Mouse (Mus musculus): ENCODE measurements around the gene Hhat. TPM values are rescaled to one million over a fixed set of nuclear protein-coding genes. Genes with fewer than 3 reads are reported as not detected.
A peak's percentile ranks its signal among the peaks of the same experiment; 100 is the strongest.

The Hhat gene
- polyA plus RNA-seq, 1 experiment from 2014 or later, result 7.2 TPM

DNA sequence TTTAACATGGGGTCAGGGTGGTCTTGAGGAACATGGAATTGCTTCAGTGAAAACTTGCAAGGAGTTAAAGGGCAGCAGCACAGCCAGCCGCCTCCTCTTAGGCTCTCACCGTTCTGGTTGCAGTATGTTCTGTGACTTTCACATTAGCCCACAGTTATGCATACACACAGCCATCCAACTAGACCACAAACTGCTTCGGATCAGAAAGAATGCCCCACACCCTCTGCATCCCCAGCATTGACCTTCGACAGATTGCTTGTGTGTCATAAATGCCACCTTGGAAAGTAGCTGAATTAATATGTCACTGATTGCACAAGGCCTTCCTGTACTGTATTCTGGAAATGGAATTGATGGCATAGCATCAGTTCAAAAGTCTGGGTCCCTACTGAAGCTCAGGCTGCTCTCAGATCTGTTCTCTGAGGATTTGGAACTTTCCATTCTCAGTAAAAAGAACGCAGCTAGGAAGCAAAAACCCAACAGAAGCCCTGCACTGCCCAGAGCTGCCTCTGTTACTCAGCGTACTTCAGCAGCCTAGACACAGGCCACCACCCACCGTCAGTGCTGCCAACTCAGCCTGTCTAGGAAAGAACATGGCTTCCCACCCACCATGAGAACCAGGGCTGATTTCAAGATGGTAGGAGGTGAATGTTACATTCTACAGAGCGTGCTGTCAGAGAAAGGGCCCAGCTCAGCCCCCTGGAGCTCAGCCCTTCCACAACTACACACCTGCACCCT, 70.5 kb downstream of the Hhat start:
- WGBS (ENCODE audit: insufficient replicate concordance), result 80% methylated on average over 8 of the region's 8 CpGs
- Histone ChIP-seq H3K9ac (ENCODE audit: low read depth, low read length) (no peak overlapping the region), H3K9me3 (replicated peaks; ENCODE audit: control insufficient read depth, low read length) (no peaks in the 10 kb centered on the region), H3K4me1 (ENCODE audit: control insufficient read depth, insufficient read depth, low read length) (no peaks in the 10 kb centered on the region), H3K36me3 (ENCODE audit: control insufficient read depth, insufficient read depth, low read length) (no peaks in the 10 kb centered on the region), H3K27me3 (ENCODE audit: control insufficient read depth, insufficient read depth, low read length) (no peaks in the 10 kb centered on the region), H3K4me2 (no peak overlapping the region), H3K4me3 (ENCODE audit: low read depth, low read length) (no peak overlapping the region), H3K27ac (ENCODE audit: low read depth, low read length) (no peak overlapping the region)
- ATAC-seq (replicated peaks; ENCODE audit: insufficient number of reproducible peaks, low FRiP score, low TSS enrichment), result no peak

DNA sequence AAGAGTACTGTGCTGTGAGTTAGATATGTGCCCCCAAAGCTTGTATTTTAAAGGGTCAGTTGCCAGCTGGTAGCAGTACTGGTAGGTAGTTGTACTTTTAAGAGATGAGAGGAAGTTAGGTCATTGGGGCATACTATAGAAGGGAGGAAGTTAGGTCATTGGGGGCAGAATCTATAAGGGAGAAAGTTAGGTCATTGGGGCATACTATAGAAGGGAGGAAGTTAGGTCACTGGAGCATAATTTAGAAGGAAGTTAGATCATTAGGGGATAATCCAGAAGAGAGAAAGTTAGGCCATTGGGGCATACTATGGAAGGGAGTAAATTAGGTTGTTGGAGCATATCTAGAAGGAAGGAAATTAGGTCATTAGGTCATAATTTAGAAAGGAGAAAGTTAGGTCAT, 71.9 kb downstream of the Hhat start:
- Histone ChIP-seq H3K4me1 (ENCODE audit: control insufficient read depth, insufficient read depth, low read length) (no peaks in the 10 kb centered on the region), H3K27ac (ENCODE audit: low read depth, low read length) (no peak overlapping the region), H3K9me3 (replicated peaks; ENCODE audit: control insufficient read depth, low read length) (no peaks in the 10 kb centered on the region), H3K36me3 (ENCODE audit: control insufficient read depth, insufficient read depth, low read length) (no peaks in the 10 kb centered on the region), H3K4me2 (no peak overlapping the region), H3K27me3 (ENCODE audit: control insufficient read depth, insufficient read depth, low read length) (no peaks in the 10 kb centered on the region), H3K9ac (ENCODE audit: low read depth, low read length) (no peak overlapping the region), H3K4me3 (ENCODE audit: low read depth, low read length) (no peak overlapping the region)
- ATAC-seq (replicated peaks; ENCODE audit: insufficient number of reproducible peaks, low FRiP score, low TSS enrichment), result no peak

DNA sequence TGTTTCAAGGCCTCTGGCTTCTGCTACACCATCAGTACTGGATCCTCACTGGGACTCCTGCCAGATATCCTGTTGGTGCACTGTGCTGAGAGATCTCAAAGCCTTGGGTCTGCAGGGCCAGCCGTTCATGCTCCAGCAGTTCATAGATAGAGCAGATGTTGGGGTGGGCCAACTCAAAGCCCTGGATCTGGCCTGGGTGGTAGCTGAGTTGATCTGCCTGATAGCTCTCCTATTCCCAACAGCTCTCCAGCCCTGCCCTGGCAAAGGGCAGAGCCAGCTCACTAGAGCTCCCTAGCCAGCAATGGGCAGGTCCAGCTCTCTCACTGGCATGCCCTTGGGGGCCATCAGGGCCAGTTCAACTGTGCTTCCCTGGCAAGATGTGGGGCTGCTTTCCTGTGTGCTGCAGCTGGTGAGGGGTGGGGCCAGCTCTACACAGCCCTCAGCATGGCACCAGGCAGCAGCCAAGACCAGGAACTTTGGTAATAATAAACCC, 74.6 kb downstream of the Hhat start:
- ATAC-seq (replicated peaks; ENCODE audit: insufficient number of reproducible peaks, low FRiP score, low TSS enrichment), result no peak
- no peak overlapping the region for H3K9ac ChIP-seq (ENCODE audit: low read depth, low read length)
- no peaks in the 10 kb centered on the region for H3K36me3 ChIP-seq (ENCODE audit: control insufficient read depth, insufficient read depth, low read length)
- no peaks in the 10 kb centered on the region; the same call in 1 of the 2 replicates for H3K27me3 ChIP-seq (ENCODE audit: control insufficient read depth, insufficient read depth, low read length)
- no peak overlapping the region for H3K4me2 ChIP-seq
- no peak overlapping the region for H3K4me3 ChIP-seq (ENCODE audit: low read depth, low read length)
- WGBS (ENCODE audit: insufficient replicate concordance), result 54% methylated on average over 1 of the region's 1 CpGs
- no peaks in the 10 kb centered on the region for H3K9me3 ChIP-seq (replicated peaks; ENCODE audit: control insufficient read depth, low read length)
- no peak overlapping the region for H3K27ac ChIP-seq (ENCODE audit: low read depth, low read length)
- no peaks in the 10 kb centered on the region for H3K4me1 ChIP-seq (ENCODE audit: control insufficient read depth, insufficient read depth, low read length)

DNA sequence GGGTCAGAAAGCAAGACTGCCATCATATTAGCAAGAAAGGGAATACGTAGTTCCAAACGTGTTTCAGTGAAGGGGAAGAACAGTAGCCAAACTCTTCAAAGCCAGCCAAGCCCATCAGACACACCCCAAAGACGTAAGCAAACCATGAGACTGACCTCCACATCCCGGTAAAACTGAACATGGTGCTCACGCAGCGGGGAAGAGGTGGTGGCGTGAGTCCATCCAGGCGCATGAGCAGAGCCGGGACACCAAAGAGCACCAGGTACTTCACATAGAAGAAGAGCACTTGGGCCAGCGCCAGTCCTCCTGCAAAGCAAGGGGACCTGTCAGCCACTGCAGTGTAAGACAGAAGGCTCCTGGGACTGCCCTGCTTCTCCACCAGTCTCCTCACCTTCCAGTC, 77.4 kb downstream of the Hhat start:
- no peaks in the 10 kb centered on the region for H3K9me3 ChIP-seq (replicated peaks; ENCODE audit: control insufficient read depth, low read length)
- no peaks in the 10 kb centered on the region for H3K36me3 ChIP-seq (ENCODE audit: control insufficient read depth, insufficient read depth, low read length)
- H3K4me1 ChIP-seq (ENCODE audit: control insufficient read depth, insufficient read depth, low read length), result no peaks in the 10 kb centered on the region
- no peak for ATAC-seq (replicated peaks; ENCODE audit: insufficient number of reproducible peaks, low FRiP score, low TSS enrichment)
- no peak overlapping the region for H3K9ac ChIP-seq (ENCODE audit: low read depth, low read length)
- H3K27ac ChIP-seq (ENCODE audit: low read depth, low read length), result no peak overlapping the region
- no peaks in the 10 kb centered on the region; the same call in 1 of the 2 replicates for H3K27me3 ChIP-seq (ENCODE audit: control insufficient read depth, insufficient read depth, low read length)
- H3K4me3 ChIP-seq (ENCODE audit: low read depth, low read length), result no peak overlapping the region
- WGBS (ENCODE audit: insufficient replicate concordance), result 88% methylated on average over 10 of the region's 10 CpGs
- no peak overlapping the region for H3K4me2 ChIP-seq

DNA sequence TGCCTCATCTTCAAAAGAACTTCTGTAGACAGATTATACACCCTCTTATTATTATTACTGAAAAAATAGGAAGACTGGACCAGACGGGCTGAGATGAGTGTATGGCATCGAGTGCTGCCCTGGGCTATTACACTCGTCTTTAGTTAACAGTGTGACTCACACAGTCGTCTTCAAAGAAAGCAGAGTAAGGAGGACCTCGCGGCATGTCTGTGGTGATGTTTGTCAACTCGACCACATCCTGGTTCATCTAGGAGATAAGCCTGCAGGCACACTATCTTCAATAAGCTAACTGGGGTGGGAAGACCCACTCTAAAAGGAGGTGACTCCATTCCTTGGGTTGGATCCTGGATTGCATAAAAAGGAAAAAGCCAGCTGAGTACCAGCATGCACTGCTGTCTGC, 78.0 kb downstream of the Hhat start:
- Histone ChIP-seq H3K4me2 (no peak overlapping the region), H3K9ac (ENCODE audit: low read depth, low read length) (no peak overlapping the region), H3K9me3 (replicated peaks; ENCODE audit: control insufficient read depth, low read length) (no peaks in the 10 kb centered on the region), H3K27ac (ENCODE audit: low read depth, low read length) (no peak overlapping the region), H3K27me3 (ENCODE audit: control insufficient read depth, insufficient read depth, low read length) (no peaks in the 10 kb centered on the region; the same call in 1 of the 2 replicates), H3K4me1 (ENCODE audit: control insufficient read depth, insufficient read depth, low read length) (no peaks in the 10 kb centered on the region), H3K4me3 (ENCODE audit: low read depth, low read length) (no peak overlapping the region), H3K36me3 (ENCODE audit: control insufficient read depth, insufficient read depth, low read length) (no peaks in the 10 kb centered on the region)
- WGBS (ENCODE audit: insufficient replicate concordance), result 66% methylated on average over 7 of the region's 7 CpGs
- ATAC-seq (replicated peaks; ENCODE audit: insufficient number of reproducible peaks, low FRiP score, low TSS enrichment), result no peak

DNA sequence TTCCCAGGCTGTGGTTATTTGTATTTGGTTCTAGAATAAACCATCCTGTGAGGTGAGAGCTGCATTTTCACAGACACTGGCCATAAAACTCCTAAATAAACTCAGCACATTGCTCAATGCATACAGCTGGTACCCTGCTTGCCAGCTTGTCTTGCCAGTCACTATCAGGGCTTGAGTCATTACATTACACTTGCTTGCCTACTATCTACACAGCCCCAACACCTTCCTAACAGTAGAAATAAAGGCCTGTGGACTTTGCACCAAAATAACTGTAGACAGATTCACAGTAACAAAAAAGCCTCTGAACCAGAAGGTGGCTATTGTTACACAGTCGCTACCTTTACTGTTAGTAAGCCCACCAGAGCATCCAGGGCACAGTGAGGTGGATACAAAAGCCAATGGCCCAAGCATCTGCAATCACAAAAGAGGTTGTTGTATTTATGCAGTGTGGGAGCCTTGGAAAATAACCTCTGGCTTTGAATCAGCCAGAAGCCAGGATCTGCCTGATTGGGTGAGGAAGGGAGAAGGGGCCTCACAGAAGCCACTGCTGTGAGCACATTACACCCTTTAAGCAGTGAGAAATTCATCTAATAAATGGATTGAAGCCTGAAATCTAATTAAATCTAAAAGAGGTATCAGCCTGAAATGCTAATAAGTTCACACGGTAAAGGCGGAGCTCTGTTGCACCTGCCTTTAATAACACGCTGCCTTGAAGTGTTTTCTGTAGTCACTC, 88.6 kb downstream of the Hhat start:
- ATAC-seq (replicated peaks; ENCODE audit: insufficient number of reproducible peaks, low FRiP score, low TSS enrichment), result no peak
- no peak overlapping the region for H3K4me2 ChIP-seq
- no peak overlapping the region for H3K9ac ChIP-seq (ENCODE audit: low read depth, low read length)

DNA sequence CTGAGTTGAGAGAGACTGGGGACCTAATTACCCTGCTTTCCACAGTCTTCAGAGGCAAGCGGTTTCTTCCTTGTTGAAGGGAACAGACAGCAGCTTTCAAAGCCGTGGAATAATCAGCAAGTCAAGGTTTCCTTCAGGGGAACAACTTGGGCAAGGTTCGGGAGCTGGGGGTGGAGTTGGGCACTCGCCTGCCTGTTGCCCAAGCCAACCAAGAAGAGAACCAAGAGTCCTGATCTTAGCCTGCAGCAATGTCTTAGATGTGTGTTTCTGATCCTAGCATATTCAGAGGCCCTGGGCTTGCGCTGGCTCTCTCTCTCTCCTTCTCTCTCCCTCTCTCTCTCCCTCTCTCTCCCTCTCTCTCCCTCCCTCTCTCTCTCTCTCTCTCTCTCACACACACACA, 93.8 kb downstream of the Hhat start:
- Histone ChIP-seq H3K4me2 (no peak overlapping the region), H3K4me1 (ENCODE audit: control insufficient read depth, insufficient read depth, low read length) (no peaks in the 10 kb centered on the region), H3K27ac (ENCODE audit: low read depth, low read length) (no peak overlapping the region), H3K9me3 (replicated peaks; ENCODE audit: control insufficient read depth, low read length) (no peaks in the 10 kb centered on the region), H3K9ac (ENCODE audit: low read depth, low read length) (no peak overlapping the region), H3K27me3 (ENCODE audit: control insufficient read depth, insufficient read depth, low read length) (no peaks in the 10 kb centered on the region), H3K36me3 (ENCODE audit: control insufficient read depth, insufficient read depth, low read length) (no peaks in the 10 kb centered on the region), H3K4me3 (ENCODE audit: low read depth, low read length) (no peak overlapping the region)
- no peak for ATAC-seq (replicated peaks; ENCODE audit: insufficient number of reproducible peaks, low FRiP score, low TSS enrichment)
- WGBS (ENCODE audit: insufficient replicate concordance), result 72% methylated on average over 5 of the region's 5 CpGs

More for the DNA sequence above, 88.6 kb downstream of the Hhat start:
- WGBS (ENCODE audit: insufficient replicate concordance), result 87% methylated on average over 4 of the region's 4 CpGs
- Histone ChIP-seq H3K4me3 (ENCODE audit: low read depth, low read length) (no peak overlapping the region), H3K27me3 (ENCODE audit: control insufficient read depth, insufficient read depth, low read length) (no peaks in the 10 kb centered on the region), H3K9me3 (replicated peaks; ENCODE audit: control insufficient read depth, low read length) (no peaks in the 10 kb centered on the region), H3K4me1 (ENCODE audit: control insufficient read depth, insufficient read depth, low read length) (no peaks in the 10 kb centered on the region), H3K27ac (ENCODE audit: low read depth, low read length) (no peak overlapping the region), H3K36me3 (ENCODE audit: control insufficient read depth, insufficient read depth, low read length) (no peaks in the 10 kb centered on the region)

DNA sequence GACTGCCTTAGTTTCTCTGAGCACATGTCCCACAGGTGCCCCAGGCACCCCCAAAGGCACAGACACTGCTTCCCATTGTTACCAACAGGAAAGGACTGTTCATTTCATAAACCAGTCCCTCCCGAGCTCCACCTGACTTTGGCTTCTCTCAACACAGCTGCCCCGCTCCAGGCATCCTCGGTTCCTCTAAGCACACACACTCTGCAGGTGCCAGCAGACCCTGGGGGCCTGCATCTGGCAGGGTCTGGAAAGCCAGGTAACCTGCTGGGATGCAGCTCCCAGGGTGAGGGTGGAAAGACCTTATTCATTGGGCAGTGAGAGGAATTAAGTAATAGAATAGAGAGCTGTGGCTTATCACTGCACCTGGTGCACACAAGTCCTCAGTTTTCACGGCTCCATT, 107.4 kb downstream of the Hhat start:
- no peak overlapping the region for H3K4me3 ChIP-seq (ENCODE audit: low read depth, low read length)
- no peaks in the 10 kb centered on the region for H3K27me3 ChIP-seq (ENCODE audit: control insufficient read depth, insufficient read depth, low read length)
- H3K4me2 ChIP-seq, result no peak overlapping the region
- no peaks in the 10 kb centered on the region; the same call in 1 of the 2 replicates for H3K36me3 ChIP-seq (ENCODE audit: control insufficient read depth, insufficient read depth, low read length)
- ATAC-seq (replicated peaks; ENCODE audit: insufficient number of reproducible peaks, low FRiP score, low TSS enrichment), result no peak
- H3K9ac ChIP-seq (ENCODE audit: low read depth, low read length), result 0 out of 2 replicates have a peak overlapping the region, but pooled peaks have one; percentile 16
- H3K27ac ChIP-seq (ENCODE audit: low read depth, low read length), result no peak overlapping the region
- 0 out of 2 replicates have a peak, but pooled peaks cover 3% of the 10 kb centered on the region for H3K9me3 ChIP-seq (replicated peaks; ENCODE audit: control insufficient read depth, low read length)
- no peaks in the 10 kb centered on the region for H3K4me1 ChIP-seq (ENCODE audit: control insufficient read depth, insufficient read depth, low read length)
- WGBS (ENCODE audit: insufficient replicate concordance), result 64% methylated on average over 4 of the region's 4 CpGs

Measured in heart, embryonic 11.5 days (tissue).